Mouse (Mus musculus) CD4-positive naive resting alpha-beta T cell, adult 76 days (primary cell): ENCODE data around the gene Stard7. TPM values are rescaled to one million over a fixed set of nuclear protein-coding genes. Genes with fewer than 3 reads are reported as not detected.

Source experiments
- total RNA-seq: library from RNA; stranded (reverse); gene quantifications from one replicate; pipeline ENCODE4 v1.2.4, GENCODE M21; 2023

Stard7 gene
- total RNA-seq: 51.1 TPM

DNA sequence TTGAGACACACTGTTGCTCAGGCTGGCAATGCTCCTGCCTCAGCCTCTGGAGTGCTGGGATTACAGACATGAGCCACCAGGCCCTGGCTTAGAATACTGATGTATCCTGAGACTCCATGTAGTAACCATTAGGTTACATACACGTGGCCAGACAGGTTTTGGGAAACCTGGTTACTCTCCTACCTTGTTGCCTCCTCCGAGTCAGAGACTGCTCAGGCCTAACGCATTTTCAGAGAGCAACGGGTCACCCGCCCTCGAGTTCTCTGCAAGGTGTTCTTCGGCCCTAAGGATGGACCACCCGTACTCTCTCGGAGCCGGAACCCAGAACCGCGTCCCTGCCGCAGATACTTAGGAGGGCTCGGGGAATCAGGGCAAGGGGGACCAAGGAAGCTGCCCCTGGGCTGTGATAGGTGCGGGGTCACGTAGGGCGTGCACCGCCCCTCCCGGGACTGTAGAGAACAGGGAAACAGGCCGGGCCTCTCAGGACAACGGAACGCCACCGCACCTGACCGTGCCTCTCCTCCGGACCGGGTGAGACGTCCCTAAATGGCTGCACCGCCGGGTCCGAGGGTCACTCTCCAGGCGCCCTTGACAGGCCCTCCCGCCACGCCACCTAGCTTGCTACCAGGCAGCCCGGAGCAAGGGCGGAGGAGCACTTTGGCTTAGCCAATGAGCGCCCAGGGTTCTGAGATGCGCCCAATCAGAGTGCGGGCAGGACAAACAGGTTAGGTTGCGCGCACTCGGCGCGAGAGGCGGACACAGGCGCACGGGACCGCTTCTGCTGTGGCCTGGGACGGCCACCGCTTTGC lies at the start of gene Stard7:
Gene Stard7 (plus strand): TSS at position 728 of the 809 bp plus-strand sequence.

GRCm38 (mm10) chr2:127247592-127248333 lies 22.3 kb upstream of the Stard7 start, which contains the start of the genes Ciao1 and Tmem127:
Ciao1 (minus strand) TSS chr2:127247816.
Tmem127 (plus strand) TSS chr2:127247908.

GRCm38 (mm10) chr2:127335767-127336496 lies 65.9 kb downstream of the Stard7 start, which contains the start of gene Dusp2:
Dusp2 (plus strand) TSS chr2:127336159.

DNA sequence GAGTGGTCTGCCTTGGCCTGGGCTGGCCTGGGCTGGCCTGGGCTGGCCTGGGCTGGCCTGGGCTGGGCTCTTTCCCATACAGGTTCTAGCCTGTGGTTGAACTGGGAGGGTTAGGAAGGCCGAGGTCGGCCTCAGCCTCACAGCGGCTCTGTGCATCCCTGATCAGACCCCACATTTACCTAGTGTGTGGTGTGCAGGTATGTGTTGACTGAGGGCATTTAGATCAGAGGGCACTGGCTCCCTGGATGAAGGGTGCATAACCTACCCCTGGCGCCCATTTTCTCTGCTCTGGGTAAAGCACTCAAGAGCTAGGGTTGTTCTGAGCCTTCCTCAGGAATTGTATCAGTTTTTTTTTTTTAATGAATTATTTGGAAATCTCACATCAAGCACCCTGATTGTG lies 68.4 kb downstream of the Stard7 start, which contains the start of gene Astl:
Gene Astl (plus strand): TSS at position 224 of the 400 bp plus-strand sequence.

Other genes starting within 250 kb of the Stard7 start
- 16.5 TPM for gene Blvra, start 199.6 kb upstream of the Stard7 start, total RNA-seq
- gene Ncaph, start 136.3 kb upstream of the Stard7 start, total RNA-seq: 2.9 TPM
- gene Itpripl1, start 126.8 kb upstream of the Stard7 start, total RNA-seq: 17.0 TPM
- gene 1810024B03Rik, start 61.9 kb upstream of the Stard7 start, total RNA-seq: 2.0 TPM
- 172 TPM for gene Snrnp200, start 61.8 kb upstream of the Stard7 start, total RNA-seq
- gene Ciao1, start 22.4 kb upstream of the Stard7 start, total RNA-seq: 36.2 TPM
- 42.4 TPM for gene Tmem127, start 22.3 kb upstream of the Stard7 start, total RNA-seq
- gene Dusp2, start 65.9 kb downstream of the Stard7 start, total RNA-seq: 171 TPM
- 0.47 TPM for gene Astl, start 68.4 kb downstream of the Stard7 start, total RNA-seq
- gene Adra2b, start 93.0 kb downstream of the Stard7 start, total RNA-seq: not detected
- 0.29 TPM for gene Gpat2, start 155.0 kb downstream of the Stard7 start, total RNA-seq
- gene Fahd2a, start 174.3 kb downstream of the Stard7 start, total RNA-seq: 15.8 TPM